Mouse (Mus musculus) kidney, adult 2 months (tissue): ENCODE results near the gene Rnf207. TPM values are rescaled to one million over a fixed set of nuclear protein-coding genes. Genes with fewer than 3 reads are reported as not detected.

ENCODE experiments used
- DNase-seq: peaks from one replicate; pipeline ENCODE4 v3.0.0; 2021
- H3K27ac ChIP-seq: fragments of 200-500 bp; 2 replicates; pipeline ENCODE4 v1.5.1; 2012; ENCODE audit warnings: low read depth, low read length, control low read depth, inconsistent platforms; ENCODE audit not compliant: insufficient read depth
- H3K27me3 ChIP-seq: fragments of 200-500 bp; replicated peaks from 2 replicates; pipeline ENCODE4 v1.6.1; 2012; ENCODE audit warnings: mild to moderate bottlenecking, moderate library complexity, low read length, inconsistent platforms; ENCODE audit not compliant: control insufficient read depth, insufficient read depth
- H3K36me3 ChIP-seq: fragments of 200-500 bp; 2 replicates; pipeline ENCODE4 v1.6.1; 2012; ENCODE audit warnings: mild to moderate bottlenecking, moderate library complexity, low read length, inconsistent platforms; ENCODE audit not compliant: control insufficient read depth, insufficient read depth
- H3K4me1 ChIP-seq: fragments of 200-500 bp; 2 replicates; pipeline ENCODE4 v1.6.1; 2011; ENCODE audit warnings: low read length; ENCODE audit not compliant: control insufficient read depth, insufficient read depth
- H3K4me3 ChIP-seq: fragments of 200-500 bp; 2 replicates; pipeline ENCODE4 v1.5.1; 2011; ENCODE audit warnings: mild to moderate bottlenecking, low read depth, low read length, control low read depth; ENCODE audit not compliant: insufficient read depth
- CTCF ChIP-seq: fragments of 200-500 bp; conservative IDR thresholded peaks from 2 replicates; pipeline ENCODE4 v1.5.1; 2011; ENCODE audit warnings: low read depth, mild to moderate bottlenecking, control low read depth, low read length, moderate library complexity, mixed read lengths; ENCODE audit not compliant: insufficient read depth, insufficient read length
- POLR2A ChIP-seq: fragments of 200-500 bp; IDR thresholded peaks from one replicate; pipeline ENCODE4 v1.6.1; 2011; ENCODE audit warnings: low read depth, low read length, control low read depth
- WGBS: fragments of 180-500 bp; shearing (Covaris S2); methylation state at CpG from one replicate; pipeline ENCODE4 v1.1.7; 2018; 5-methylcytosine and 5-hydroxymethylcytosine counted together
- polyA plus RNA-seq: library from polyadenylated mRNA; depleted of rRNA; stranded (reverse); fragments of >200 nt; gene quantifications from 2 replicates; pipeline ENCODE4 v1.2.3, GENCODE M21; 2012; rRNA removed

The Rnf207 gene
- 0.19 and 0.67 TPM in 2 replicates for polyA plus RNA-seq

DNA sequence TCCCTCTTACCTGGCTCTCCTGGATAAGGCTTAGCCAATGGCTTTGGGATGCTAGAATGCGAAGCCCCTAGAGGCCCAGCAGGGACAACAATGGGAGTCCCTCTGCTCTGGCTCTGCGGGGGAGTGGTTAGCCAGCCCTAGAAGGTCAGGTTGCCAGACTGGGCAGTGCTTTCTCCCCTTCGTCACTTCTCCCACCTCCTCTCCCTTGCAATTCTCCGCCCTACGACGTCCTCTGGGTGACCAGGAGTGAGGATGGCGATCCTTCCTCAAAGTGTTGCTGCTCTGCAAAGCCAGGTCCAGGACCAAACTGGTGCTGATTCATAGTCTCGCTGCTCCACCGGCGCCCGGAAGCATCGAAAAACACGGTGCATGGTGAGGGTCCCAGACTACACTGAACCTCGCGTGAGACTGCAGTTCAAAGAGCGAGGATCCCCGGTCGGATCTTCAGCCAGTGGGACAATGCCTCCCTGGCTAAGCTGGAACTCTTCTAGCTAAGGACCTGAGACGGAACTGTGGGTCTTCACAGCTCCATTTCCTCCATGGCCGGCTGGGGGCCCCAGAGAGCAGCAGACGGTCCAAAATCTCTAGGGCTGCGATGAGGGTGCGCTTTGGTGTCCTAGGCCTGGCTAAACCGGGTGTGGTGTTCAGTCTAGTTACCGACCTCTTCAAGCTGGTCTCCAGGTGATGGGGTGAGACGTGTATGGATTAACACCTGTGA, at the start of gene Rnf207:
Gene Rnf207, minus strand, starts transcription at position 477 of the 718 bp plus-strand sequence.
- Histone ChIP-seq H3K4me3 (peak within 1 kb of the TSS; percentile 26; the same call in 1 of the 2 replicates), H3K27ac (no peak within 1 kb of the TSS), H3K27me3 (no peaks in the 10 kb centered on the region), H3K4me1 (peaks cover 2% of the 10 kb centered on the region), H3K36me3 (no peaks in the 10 kb centered on the region)
- 6% methylated on average over 26 of the region's 26 CpGs for WGBS
- TF ChIP-seq CTCF: peak; percentile 56
- no peak for TF ChIP-seq POLR2A
- DNase-seq: peak; percentile 68

DNA sequence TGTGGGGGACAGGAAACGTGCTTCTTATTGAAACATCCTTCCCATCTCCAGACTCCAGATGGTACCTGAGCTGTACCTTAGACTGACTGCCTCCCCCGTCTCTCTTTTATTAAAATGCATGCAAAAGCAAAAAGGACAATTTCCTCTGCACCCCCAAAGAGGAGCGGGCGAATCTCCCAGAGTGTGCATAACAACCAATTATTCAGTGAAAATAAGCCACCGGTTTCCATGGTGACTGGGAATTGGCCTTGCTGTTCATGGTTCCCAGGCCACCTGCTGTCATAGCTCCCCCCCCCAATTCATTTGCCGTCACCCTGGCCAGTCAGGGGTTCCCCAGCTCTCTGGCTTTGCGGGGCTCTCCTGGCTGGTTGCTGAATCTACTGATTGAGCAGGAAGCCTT, 46.4 kb upstream of the Rnf207 start:
- Histone ChIP-seq H3K4me3 (no peak overlapping the region), H3K36me3 (no peaks in the 10 kb centered on the region), H3K4me1 (no peaks in the 10 kb centered on the region), H3K27ac (no peak overlapping the region), H3K27me3 (no peaks in the 10 kb centered on the region)
- no peak for DNase-seq
- 83% methylated on average over 7 of the region's 7 CpGs for WGBS
- TF ChIP-seq POLR2A: no peak
- TF ChIP-seq CTCF: no peak

DNA sequence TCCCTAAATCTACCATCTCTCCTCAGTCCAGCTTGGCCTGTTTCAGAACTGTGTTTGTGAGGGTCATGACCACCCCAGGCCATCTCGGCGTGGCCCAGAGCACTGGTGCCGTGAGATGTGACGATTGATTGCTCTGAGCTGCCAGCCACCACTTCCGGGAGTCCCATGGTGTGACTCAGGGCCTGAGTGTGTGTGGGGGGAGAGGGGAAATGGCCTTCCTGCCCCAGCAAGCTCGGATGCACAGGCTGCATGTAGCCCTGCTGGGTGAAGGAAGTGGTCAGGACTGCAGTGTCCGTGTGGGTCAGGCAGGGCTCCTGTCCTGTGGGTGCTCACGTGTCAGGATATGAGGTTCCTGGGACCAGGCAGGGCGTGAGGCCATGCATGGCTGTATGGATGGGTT, 43.4 kb upstream of the Rnf207 start:
- no peaks in the 10 kb centered on the region for H3K36me3 ChIP-seq
- no peak overlapping the region for H3K27ac ChIP-seq
- H3K4me3 ChIP-seq: no peak overlapping the region
- H3K4me1 ChIP-seq: no peaks in the 10 kb centered on the region
- no peaks in the 10 kb centered on the region for H3K27me3 ChIP-seq
- no peak for DNase-seq
- WGBS: 30% methylated on average over 9 of the region's 9 CpGs
- TF ChIP-seq POLR2A (no peak), CTCF (no peak)

DNA sequence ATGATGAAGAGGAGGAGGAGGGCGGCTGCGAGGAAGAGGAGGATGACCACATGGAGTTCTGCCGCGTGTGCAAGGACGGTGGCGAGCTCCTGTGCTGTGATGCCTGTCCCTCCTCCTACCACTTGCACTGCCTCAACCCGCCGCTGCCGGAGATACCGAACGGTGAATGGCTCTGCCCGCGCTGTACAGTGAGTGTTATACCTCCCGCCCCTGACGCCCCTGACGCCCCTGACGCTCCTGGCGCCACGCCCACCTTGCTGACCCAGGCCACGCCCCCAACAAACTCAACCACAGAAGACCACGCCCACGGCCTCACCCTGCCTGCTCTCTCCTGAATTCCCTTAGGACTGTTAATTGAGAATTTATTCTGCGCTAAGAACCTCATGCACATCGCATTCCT, 42.1 kb upstream of the Rnf207 start:
- DNase-seq: no peak
- 3% methylated on average over 24 of the region's 24 CpGs for WGBS
- TF ChIP-seq POLR2A: no peak
- no peak for TF ChIP-seq CTCF
- no peaks in the 10 kb centered on the region for H3K36me3 ChIP-seq
- H3K27ac ChIP-seq: no peak overlapping the region
- H3K27me3 ChIP-seq: no peaks in the 10 kb centered on the region
- no peaks in the 10 kb centered on the region for H3K4me1 ChIP-seq
- H3K4me3 ChIP-seq: no peak overlapping the region

DNA sequence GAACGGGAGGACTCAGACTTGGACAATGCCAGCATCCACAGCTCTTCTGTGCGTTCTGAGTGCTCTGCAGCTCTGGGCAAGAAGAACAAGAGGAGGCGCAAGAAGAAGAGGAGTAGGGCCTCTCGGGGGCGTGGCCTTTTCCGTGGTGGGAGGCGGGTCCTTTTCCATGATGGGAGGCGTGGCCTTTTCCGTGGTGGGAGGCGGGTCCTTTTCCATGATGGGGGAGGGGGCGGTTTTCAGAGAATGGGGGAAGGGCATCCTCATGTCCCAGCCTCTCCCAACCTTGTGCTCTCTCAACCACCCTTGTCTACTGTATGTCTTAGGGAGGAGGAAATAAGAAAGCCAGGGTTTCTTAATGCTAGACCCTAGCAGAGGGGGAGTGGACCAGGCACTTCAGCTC, 40.9 kb upstream of the Rnf207 start:
- Histone ChIP-seq H3K4me1 (no peaks in the 10 kb centered on the region), H3K4me3 (no peak overlapping the region), H3K36me3 (no peaks in the 10 kb centered on the region), H3K27ac (no peak overlapping the region), H3K27me3 (no peaks in the 10 kb centered on the region)
- DNase-seq: no peak
- TF ChIP-seq CTCF: no peak
- TF ChIP-seq POLR2A: no peak
- 11% methylated on average over 11 of the region's 11 CpGs for WGBS

DNA sequence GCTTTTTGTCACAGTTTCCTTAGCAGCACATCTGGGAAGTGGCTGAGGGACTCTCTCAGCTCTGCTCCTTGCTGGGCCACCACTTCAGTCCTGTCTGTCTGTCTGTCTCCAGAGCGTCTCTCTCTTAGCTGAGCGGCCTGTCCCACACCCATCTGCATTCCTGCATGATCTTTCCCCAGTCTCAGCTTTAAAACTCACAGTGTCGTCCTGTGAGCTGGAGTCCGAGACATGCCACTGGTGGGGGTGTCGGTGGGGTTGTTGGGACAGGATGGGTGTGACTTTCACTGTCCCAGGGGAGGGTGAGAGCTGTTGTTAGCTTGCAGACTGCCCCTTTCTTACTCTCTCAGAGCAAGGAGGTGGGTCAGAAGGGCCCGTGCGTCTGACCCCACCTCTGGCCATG, 36.9 kb upstream of the Rnf207 start:
- H3K36me3 ChIP-seq: no peaks in the 10 kb centered on the region
- H3K4me1 ChIP-seq: no peaks in the 10 kb centered on the region
- no peak for TF ChIP-seq CTCF
- no peak for TF ChIP-seq POLR2A
- no peak for DNase-seq
- WGBS: 79% methylated on average over 7 of the region's 7 CpGs
- H3K4me3 ChIP-seq: no peak overlapping the region
- no peak overlapping the region for H3K27ac ChIP-seq
- no peaks in the 10 kb centered on the region for H3K27me3 ChIP-seq

DNA sequence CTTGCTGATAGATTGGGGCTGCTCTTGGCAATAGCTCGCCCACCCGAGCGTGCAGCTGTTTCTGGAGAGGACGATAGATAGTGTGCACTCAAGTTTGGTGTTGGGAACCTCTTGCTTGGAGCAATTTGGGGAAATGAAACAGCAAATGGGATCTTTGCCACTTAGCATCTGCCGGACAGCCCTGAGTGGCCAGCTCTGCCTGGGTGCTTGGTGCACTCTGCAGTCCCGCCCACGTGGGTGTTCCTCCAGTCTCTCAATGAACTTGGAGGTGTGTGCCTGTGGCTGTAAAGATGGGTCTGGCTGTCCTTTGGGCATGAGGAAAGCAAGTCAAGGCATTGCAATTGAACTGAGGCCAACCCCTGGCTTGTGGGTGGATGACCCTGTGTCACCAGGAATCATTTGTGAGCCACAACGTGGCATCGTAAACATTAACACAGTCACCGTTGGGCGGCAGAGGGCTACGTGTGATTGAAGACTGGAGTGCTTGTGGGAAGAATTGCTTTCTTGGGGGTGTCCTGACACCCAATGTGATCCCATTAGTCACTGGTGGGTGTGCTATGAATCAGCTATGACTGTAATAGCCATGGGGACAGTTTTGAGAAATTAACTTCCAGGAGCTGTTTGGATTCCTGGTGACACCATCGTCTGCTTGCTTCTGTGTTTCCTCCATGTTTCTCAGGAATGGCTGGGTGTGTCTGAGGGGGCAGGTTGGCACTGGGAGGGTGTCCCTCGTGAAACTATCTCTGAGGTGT, 35.3 kb upstream of the Rnf207 start:
- no peak for DNase-seq
- no peak overlapping the region for H3K27ac ChIP-seq
- 46% methylated on average over 14 of the region's 14 CpGs for WGBS
- no peaks in the 10 kb centered on the region for H3K36me3 ChIP-seq
- TF ChIP-seq POLR2A (no peak), CTCF (no peak)
- no peaks in the 10 kb centered on the region for H3K27me3 ChIP-seq
- no peak overlapping the region for H3K4me3 ChIP-seq
- H3K4me1 ChIP-seq: no peaks in the 10 kb centered on the region
